Mouse (Mus musculus) heart, embryonic 12.5 days (tissue): ENCODE measurements at regions not wholly inside any gene's neighbourhood (a gene's known extent, or its start where the extent isn't known, plus 50 kb on each side); places are given as distances from the start of the nearest gene placed in this dataset.
"Not testable (repeated sequence)": the region's sequence is repeated elsewhere in the genome, so short reads cannot be mapped to it uniquely, and the experiment has no call there.

Source experiments
- ATAC-seq: fragments of 200-750 bp; cut with Nextera tagmentation; 2 replicates; pipeline ENCODE4 v1.8.0; 2017; ENCODE audit warnings: moderate TSS enrichment, moderate library complexity; ENCODE audit not compliant: insufficient number of reproducible peaks, low FRiP score
- H3K27ac ChIP-seq: fragments of 300-500 bp; sonication (generic); 2 replicates; pipeline ENCODE4 v1.5.1; 2016; ENCODE audit warnings: mild to moderate bottlenecking, moderate library complexity; ENCODE audit not compliant: poor library complexity, severe bottlenecking
- H3K27me3 ChIP-seq: fragments of 300-500 bp; sonication (generic); replicated peaks from 2 replicates; pipeline ENCODE4 v1.6.1; 2016; ENCODE audit warnings: mild to moderate bottlenecking, moderate library complexity
- H3K36me3 ChIP-seq: fragments of 300-500 bp; sonication (generic); 2 replicates; pipeline ENCODE4 v1.6.1; 2016; ENCODE audit warnings: mild to moderate bottlenecking, moderate library complexity
- H3K4me1 ChIP-seq: fragments of 300-500 bp; sonication (generic); replicated peaks from 2 replicates; pipeline ENCODE4 v1.6.1; 2016; ENCODE audit warnings: mild to moderate bottlenecking
- H3K4me2 ChIP-seq: fragments of 300-500 bp; sonication (generic); 2 replicates; pipeline ENCODE4 v1.6.1; 2016; ENCODE audit warnings: mild to moderate bottlenecking, moderate library complexity
- H3K4me3 ChIP-seq: fragments of 300-500 bp; sonication (generic); 2 replicates; pipeline ENCODE4 v1.5.1; 2016; ENCODE audit warnings: mild to moderate bottlenecking
- H3K9ac ChIP-seq: fragments of 300-500 bp; sonication (generic); 2 replicates; pipeline ENCODE4 v1.6.1; 2016; ENCODE audit warnings: mild to moderate bottlenecking, moderate library complexity
- H3K9me3 ChIP-seq: fragments of 300-500 bp; sonication (generic); replicated peaks from 2 replicates; pipeline ENCODE4 v1.6.1; 2016; ENCODE audit warnings: mild to moderate bottlenecking, moderate library complexity
- WGBS: fragments of 180-500 bp; shearing (Covaris S2); methylation state at CpG from one replicate; pipeline ENCODE4 v1.1.7; 2016; 5-methylcytosine and 5-hydroxymethylcytosine counted together

DNA sequence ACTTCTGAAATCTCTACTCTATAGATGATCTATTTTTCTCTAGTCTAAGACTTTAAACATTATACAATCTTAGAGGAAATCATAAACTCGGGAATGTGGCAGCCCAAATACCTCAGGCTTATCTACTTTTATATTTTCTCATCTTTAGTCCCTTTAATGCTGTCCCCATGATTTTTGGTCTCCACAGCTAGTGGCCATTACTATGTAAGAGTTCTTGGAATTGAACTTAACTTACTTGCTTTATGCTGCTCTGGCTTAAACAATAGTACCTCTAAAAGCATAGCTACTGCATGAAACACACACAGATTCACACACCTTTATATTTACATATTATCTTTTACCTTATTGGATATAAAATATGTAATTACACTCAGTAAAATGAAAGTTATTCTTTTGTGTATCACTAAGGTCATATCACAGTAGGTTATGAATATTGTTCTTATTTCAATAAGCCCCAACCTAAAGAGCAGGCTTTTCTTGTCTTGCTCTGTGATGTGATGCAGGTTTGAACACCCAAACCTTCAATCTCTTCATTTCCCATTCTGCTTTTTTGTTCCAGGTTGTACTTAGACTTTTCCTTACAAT, 78.9 kb upstream of the Cwc22 start:
- no peak for ATAC-seq
- 67% methylated on average over 1 of the region's 1 CpGs for WGBS
- no peak overlapping the region for H3K4me2 ChIP-seq

DNA sequence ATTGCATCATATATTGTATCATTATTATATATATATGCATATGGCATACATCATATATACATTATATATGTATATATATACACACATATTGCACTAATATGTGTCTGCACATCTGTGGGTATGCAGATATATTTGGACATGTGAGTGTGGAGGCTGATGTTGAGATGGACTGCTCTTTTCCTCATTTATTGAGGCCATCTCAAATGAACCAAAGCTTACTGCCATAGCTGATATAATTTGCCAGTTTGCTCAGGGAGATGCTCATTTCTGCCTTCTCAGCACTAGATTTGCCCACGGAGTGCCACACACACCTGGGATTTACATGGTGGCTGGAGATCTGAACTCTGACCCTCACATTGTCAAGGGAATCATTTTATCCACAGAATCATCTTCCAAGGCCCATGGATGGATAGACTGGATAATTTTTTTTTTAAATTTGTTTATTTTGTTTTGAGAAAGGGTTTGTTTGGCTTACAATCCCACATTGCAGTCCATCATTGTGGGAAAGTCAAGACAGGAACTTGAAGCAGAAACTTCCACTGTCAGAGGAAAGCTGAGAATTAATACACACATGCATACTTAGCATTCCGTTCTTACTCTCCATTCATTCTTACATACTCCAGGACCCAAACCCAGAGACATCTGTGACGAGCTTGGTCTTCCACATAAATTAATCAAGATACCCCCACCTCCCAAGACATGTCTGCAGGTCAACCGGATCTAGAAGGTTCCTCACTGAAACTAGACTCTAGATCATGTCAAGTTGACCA, 77.9 kb upstream of the Cwc22 start:
- Histone ChIP-seq H3K36me3 (no peaks in the 10 kb centered on the region), H3K9me3 (no peaks in the 10 kb centered on the region), H3K27ac (no peak overlapping the region), H3K27me3 (no peaks in the 10 kb centered on the region), H3K9ac (no peak overlapping the region), H3K4me2 (no peak overlapping the region), H3K4me1 (no peaks in the 10 kb centered on the region), H3K4me3 (no peak overlapping the region)
- WGBS: 63% methylated on average over 4 of the region's 4 CpGs
- no peak for ATAC-seq

More for the DNA sequence above, 78.9 kb upstream of the Cwc22 start:
- Histone ChIP-seq H3K4me3 (no peak overlapping the region), H3K4me1 (no peaks in the 10 kb centered on the region), H3K36me3 (no peaks in the 10 kb centered on the region), H3K9ac (no peak overlapping the region), H3K27ac (no peak overlapping the region), H3K27me3 (no peaks in the 10 kb centered on the region), H3K9me3 (no peaks in the 10 kb centered on the region)

DNA sequence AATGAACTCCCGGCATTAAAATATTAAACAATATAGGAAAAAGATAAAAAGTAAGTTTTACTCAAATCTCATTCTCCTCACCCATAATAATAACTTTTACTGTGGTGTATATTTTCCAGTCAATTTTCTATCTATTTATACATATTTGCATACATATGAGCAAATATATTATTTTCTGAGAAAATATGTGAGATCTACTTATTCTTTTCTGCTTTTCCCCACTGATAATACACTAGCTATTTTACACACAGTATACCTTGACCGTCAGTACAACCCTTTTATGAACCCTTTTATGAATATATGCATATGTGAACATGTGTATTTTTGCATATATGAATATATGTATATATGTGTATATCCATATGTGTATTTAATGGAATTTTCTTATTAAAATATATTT, 77.2 kb upstream of the Cwc22 start:
- Histone ChIP-seq H3K27ac (no peak overlapping the region), H3K4me3 (no peak overlapping the region), H3K36me3 (no peaks in the 10 kb centered on the region), H3K9ac (no peak overlapping the region), H3K4me1 (no peaks in the 10 kb centered on the region), H3K4me2 (no peak overlapping the region), H3K27me3 (no peaks in the 10 kb centered on the region), H3K9me3 (no peaks in the 10 kb centered on the region)
- WGBS: 80% methylated on average over 2 of the region's 2 CpGs
- ATAC-seq: no peak

DNA sequence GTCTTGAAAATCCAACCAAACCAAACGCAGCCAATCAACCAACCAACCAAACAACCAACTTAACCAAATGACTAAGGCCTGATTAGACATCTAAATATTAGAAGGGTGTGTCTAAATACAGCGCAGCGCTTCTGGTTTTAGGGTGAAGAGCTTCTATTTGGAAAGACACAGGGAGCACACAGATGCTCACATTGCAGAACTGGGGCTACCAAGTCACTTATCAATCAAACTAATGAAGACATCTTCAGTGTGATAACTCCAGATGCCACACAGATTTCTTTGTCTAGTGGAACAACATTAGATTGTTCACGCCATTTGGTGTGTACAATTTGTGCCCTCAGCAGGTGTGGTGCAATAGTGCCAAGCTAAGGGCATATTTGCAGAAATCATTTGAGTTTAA, 76.6 kb upstream of the Cwc22 start:
- Histone ChIP-seq H3K4me1 (no peaks in the 10 kb centered on the region), H3K9ac (no peak overlapping the region), H3K36me3 (no peaks in the 10 kb centered on the region), H3K4me2 (no peak overlapping the region), H3K27me3 (no peaks in the 10 kb centered on the region), H3K9me3 (no peaks in the 10 kb centered on the region), H3K27ac (no peak overlapping the region), H3K4me3 (no peak overlapping the region)
- WGBS: 79% methylated on average over 4 of the region's 4 CpGs
- ATAC-seq: no peak

DNA sequence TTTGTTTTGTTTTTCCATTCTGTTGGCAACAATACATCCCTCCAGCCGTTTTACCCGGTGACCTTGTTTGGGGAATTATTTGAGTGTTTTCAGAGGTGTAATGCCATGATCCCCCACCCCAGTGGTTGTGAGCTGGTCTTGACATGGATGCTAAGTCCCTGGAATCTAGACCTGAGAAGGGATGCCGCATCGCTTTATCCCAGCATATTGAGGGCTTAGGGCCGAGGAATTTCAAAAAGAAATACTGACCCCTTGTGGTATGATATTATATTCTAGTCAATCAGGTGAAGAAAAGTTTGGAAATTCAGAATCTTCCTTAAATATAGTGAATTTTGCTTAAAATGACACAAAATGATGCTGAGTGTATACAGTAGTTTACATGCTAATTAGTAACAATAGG, 75.7 kb upstream of the Cwc22 start:
- Histone ChIP-seq H3K9ac (no peak overlapping the region), H3K36me3 (no peaks in the 10 kb centered on the region), H3K4me2 (no peak overlapping the region), H3K9me3 (no peaks in the 10 kb centered on the region), H3K4me3 (no peak overlapping the region), H3K4me1 (no peaks in the 10 kb centered on the region), H3K27ac (no peak overlapping the region), H3K27me3 (no peaks in the 10 kb centered on the region)
- ATAC-seq: no peak
- 32% methylated on average over 5 of the region's 5 CpGs for WGBS

DNA sequence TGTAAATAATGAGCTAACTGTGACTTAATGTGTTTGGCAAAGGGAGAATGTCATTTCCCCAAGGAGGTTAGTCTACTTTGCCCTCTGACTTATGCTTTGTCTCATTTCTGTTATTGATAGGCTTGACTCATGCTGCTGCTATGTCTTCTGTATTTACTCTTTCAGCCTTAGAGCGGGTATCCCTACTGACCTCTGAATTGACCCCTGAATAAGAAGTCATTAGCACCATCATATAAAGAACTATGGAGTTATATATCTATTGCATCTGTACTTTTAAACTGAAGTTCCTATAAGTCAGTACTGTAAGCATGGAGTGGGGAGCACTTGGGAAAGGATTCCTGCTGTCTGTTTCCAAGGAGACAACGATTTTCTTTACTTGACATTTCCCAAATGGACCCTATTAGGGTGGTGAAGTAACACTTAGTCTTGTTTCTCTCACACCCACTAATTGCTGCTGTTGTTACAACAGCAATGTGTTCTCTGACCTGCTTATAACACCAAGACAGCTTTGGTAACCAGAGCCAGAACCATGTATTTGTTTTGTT, 75.3 kb upstream of the Cwc22 start:
- H3K9ac ChIP-seq: no peak overlapping the region
- no peaks in the 10 kb centered on the region for H3K27me3 ChIP-seq
- H3K9me3 ChIP-seq: no peaks in the 10 kb centered on the region
- 48% methylated on average over 2 of the region's 2 CpGs for whole genome bisulfite sequencing
- H3K4me2 ChIP-seq: no peak overlapping the region
- ATAC-seq: no peak
- H3K36me3 ChIP-seq: no peaks in the 10 kb centered on the region
- no peaks in the 10 kb centered on the region for H3K4me1 ChIP-seq
- H3K4me3 ChIP-seq: no peak overlapping the region
- H3K27ac ChIP-seq: no peak overlapping the region

DNA sequence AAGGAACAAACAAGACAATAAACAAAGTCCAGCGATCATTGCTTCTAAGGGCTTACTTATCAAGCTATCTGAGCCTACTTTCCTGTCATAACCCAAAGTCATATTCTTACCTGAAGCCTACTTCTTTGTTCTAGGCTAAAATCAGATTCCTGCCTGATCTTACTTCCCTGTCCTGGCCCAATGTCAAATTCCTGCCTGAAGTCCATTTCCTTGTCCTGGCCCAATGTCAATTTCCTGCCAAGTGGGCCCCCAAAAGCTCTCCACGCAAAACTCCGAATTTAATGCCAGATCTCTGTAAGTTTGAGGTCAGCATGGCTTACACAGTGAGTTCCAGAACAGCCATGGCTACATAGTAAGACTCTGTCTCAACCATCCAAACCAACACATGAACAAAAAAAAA, 74.3 kb upstream of the Cwc22 start:
- Histone ChIP-seq H3K4me1 (no peaks in the 10 kb centered on the region), H3K27ac (no peak overlapping the region), H3K9ac (no peak overlapping the region), H3K4me2 (no peak overlapping the region), H3K4me3 (no peak overlapping the region), H3K36me3 (no peaks in the 10 kb centered on the region), H3K27me3 (no peaks in the 10 kb centered on the region), H3K9me3 (no peaks in the 10 kb centered on the region)
- no peak for ATAC-seq
- WGBS: 83% methylated on average over 3 of the region's 3 CpGs

DNA sequence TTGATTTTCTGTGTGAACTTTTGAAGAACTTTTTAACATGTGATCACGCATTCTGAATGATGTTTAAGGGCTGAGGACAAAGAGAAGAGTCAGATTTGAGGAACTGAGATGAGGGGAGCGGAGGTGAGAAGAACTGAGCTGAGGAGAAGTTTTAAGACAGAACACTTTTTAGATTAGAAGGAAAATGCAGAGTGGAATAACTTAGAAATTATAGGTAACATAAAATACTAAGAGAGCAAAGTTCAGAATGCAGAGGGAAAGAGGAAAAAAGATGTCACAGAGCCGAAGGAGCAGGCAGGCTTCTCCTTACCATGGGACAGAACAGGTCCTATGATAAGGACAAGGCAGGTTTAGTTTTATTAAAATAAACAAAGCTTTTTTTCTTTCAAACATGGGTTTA, 73.7 kb upstream of the Cwc22 start:
- Histone ChIP-seq H3K9me3 (no peaks in the 10 kb centered on the region), H3K36me3 (no peaks in the 10 kb centered on the region), H3K4me1 (no peaks in the 10 kb centered on the region), H3K4me2 (no peak overlapping the region), H3K27me3 (no peaks in the 10 kb centered on the region), H3K9ac (no peak overlapping the region), H3K4me3 (no peak overlapping the region), H3K27ac (no peak overlapping the region)
- no peak for ATAC-seq
- WGBS: 83% methylated on average over 3 of the region's 3 CpGs

DNA sequence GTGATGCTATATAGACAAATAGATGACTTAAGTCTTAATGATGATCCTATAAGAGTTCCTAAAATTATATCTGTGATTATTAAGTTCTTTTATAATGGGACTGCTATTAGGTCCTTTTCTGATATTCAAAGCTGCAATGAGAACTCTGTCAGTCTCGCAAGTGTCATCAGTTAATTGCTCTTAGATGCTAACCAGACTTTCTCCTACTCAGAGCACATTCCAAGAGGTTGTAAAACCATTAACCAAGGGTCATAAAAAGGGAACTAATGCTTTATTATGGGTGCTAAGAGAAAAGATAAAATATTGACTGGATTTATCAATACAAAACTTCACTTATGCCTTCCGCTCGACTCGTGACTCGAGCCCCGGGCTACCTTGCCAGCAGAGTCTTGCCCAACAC, 66.3 kb upstream of the Cwc22 start:
- H3K27me3 ChIP-seq, ATAC-seq: not testable (repeated sequence)
- WGBS: 92% methylated on average over 6 of the region's 6 CpGs

DNA sequence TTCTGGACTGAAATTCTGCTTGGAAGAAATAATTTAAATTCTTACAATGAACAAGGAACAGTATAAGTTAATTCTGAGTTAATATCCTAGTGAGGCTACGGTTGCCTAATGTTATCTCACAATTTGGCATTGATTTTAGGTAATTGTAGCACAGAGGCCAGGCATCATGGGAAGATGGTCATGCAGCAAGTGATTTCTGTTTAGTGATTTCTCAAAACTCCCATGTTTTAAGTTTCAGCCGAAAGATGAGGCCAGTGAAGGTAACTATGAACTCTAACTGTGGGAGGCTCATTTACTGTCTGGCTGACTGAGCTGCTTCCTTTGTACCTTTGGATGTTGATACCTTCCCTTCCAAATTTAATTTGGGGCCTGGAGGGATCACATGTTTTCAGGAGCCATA, 65.6 kb upstream of the Cwc22 start:
- no peak overlapping the region for H3K9ac ChIP-seq
- no peak overlapping the region for H3K27ac ChIP-seq
- 90% methylated on average over 2 of the region's 2 CpGs for WGBS
- no peak overlapping the region for H3K4me3 ChIP-seq
- H3K4me2 ChIP-seq: no peak overlapping the region
- H3K4me1 ChIP-seq: no peaks in the 10 kb centered on the region
- H3K9me3 ChIP-seq: no peaks in the 10 kb centered on the region
- H3K36me3 ChIP-seq: no peaks in the 10 kb centered on the region
- no peaks in the 10 kb centered on the region for H3K27me3 ChIP-seq
- ATAC-seq: no peak

More for the DNA sequence above, 66.3 kb upstream of the Cwc22 start:
- H3K9ac ChIP-seq, H3K4me2 ChIP-seq, H3K9me3 ChIP-seq, H3K27ac ChIP-seq, H3K4me1 ChIP-seq, H3K4me3 ChIP-seq, H3K36me3 ChIP-seq: not testable (repeated sequence)

DNA sequence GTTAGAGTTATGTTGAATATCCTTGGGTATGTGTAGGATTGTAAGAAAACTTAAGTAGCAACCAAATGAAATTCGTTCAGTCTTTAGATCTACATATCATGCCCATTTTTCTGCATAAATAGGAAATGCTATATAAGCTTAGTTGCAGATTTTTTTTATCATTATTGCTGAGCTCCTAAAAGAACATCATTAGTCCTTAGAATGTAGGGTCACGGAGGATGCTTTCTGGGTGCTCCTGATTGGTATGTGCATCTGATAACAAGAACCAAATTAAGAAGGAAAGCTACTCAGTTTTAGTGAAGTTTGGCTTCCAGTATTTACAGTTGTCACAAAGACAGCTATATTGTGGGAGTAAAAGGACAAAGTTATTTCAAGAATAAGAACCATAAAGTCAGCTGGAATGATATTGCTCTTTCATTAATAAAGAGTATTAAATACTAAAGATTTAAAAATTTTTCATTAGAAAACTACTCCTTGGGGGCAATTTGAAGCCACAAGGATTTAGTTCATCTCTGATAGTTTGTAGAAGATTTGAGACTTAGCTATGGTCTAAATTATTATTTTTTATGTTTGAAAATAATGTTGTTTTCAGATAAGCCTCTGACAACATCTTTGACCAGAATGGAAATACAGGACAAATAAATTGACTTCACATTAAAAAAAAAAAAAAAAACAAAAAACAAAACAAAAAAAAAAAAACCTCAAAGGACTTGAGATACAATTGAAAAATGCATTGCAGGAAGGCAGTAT, 65.1 kb upstream of the Cwc22 start:
- Histone ChIP-seq H3K9ac (no peak overlapping the region), H3K9me3 (no peaks in the 10 kb centered on the region), H3K4me3 (no peak overlapping the region), H3K27me3 (no peaks in the 10 kb centered on the region), H3K4me2 (no peak overlapping the region), H3K36me3 (no peaks in the 10 kb centered on the region), H3K27ac (no peak overlapping the region), H3K4me1 (no peaks in the 10 kb centered on the region)
- WGBS: 71% methylated on average over 2 of the region's 2 CpGs
- ATAC-seq: no peak
